Mouse (Mus musculus) heart, adult 8-10 months (tissue): ENCODE measurements around the gene Itga11. TPM values are rescaled to one million over a fixed set of nuclear protein-coding genes. Genes with fewer than 3 reads are reported as not detected.
"Not testable (repeated sequence)": the region's sequence is repeated elsewhere in the genome, so short reads cannot be mapped to it uniquely, and the experiment has no call there.

Experiments used
- DNase-seq: peaks from one replicate; pipeline ENCODE4 v3.0.0; 2022; ENCODE audit warnings: low spot score
- total RNA-seq, 4 experiments: library from RNA; stranded (reverse); gene quantifications; 2 replicates each; pipeline ENCODE4 v1.2.4; 2022

Itga11 gene
- total RNA-seq, 4 experiments from 2014 or later: 1.3 to 1.4 (median 1.4) TPM

GRCm38 (mm10) chr9:62765346-62765745, 87.7 kb downstream of the Itga11 start:
- DNase-seq: no peak

GRCm38 (mm10) chr9:62767464-62767863, 89.8 kb downstream of the Itga11 start:
- DNase-seq: no peak

- no peak for DNase-seq
These were observed 90.7 kb downstream of the Itga11 start for GRCm38 (mm10) chr9:62768361-62768760.

GRCm38 (mm10) chr9:62772746-62773145, 95.1 kb downstream of the Itga11 start:
- DNase-seq: no peak

- DNase-seq: no peak
These were observed 97.8 kb downstream of the Itga11 start for GRCm38 (mm10) chr9:62775464-62775863.

- peak; percentile 39 for DNase-seq
These were observed 99.8 kb downstream of the Itga11 start for GRCm38 (mm10) chr9:62777461-62777860.

GRCm38 (mm10) chr9:62778721-62779120, 101.1 kb downstream of the Itga11 start:
- no peak for DNase-seq

GRCm38 (mm10) chr9:62781965-62782364, 104.3 kb downstream of the Itga11 start:
- DNase-seq: no peak

GRCm38 (mm10) chr9:62782976-62783781, 105.6 kb downstream of the Itga11 start:
- no peak for DNase-seq

- no peak for DNase-seq
These were observed 106.6 kb downstream of the Itga11 start for GRCm38 (mm10) chr9:62784233-62784632.

GRCm38 (mm10) chr9:62786721-62787120, 109.1 kb downstream of the Itga11 start:
- DNase-seq: no peak

- no peak for DNase-seq
These were observed 112.2 kb downstream of the Itga11 start for GRCm38 (mm10) chr9:62789856-62790255.

- DNase-seq: not testable (repeated sequence)
These were observed 121.6 kb downstream of the Itga11 start for GRCm38 (mm10) chr9:62799218-62799617.

- no peak for DNase-seq
These were observed 132.5 kb downstream of the Itga11 start for GRCm38 (mm10) chr9:62810095-62810494.

GRCm38 (mm10) chr9:62810543-62811515, 133.2 kb downstream of the Itga11 start:
- no peak for DNase-seq

GRCm38 (mm10) chr9:62811516-62812121, 134.0 kb downstream of the Itga11 start, which contains the start of gene Fem1b:
Gene Fem1b (minus strand): TSS chr9:62811934.
- peak; percentile 91 for DNase-seq

- peak; percentile 13 for DNase-seq
These were observed 134.8 kb downstream of the Itga11 start for GRCm38 (mm10) chr9:62812216-62813049.

- DNase-seq: no peak
These were observed 137.1 kb downstream of the Itga11 start for GRCm38 (mm10) chr9:62814751-62815150.

- no peak for DNase-seq
These were observed 138.9 kb downstream of the Itga11 start for GRCm38 (mm10) chr9:62816323-62817098.

GRCm38 (mm10) chr9:62817099-62817571, 139.5 kb downstream of the Itga11 start:
- peak; percentile 76 for DNase-seq
